Mouse (Mus musculus) thymus, adult 2 months (tissue): ENCODE results near the gene Hpd.

ENCODE experiments used
- CTCF ChIP-seq: fragments of 200-500 bp; IDR thresholded peaks from 2 replicates; pipeline ENCODE4 v1.5.1; 2012; ENCODE audit warnings: mild to moderate bottlenecking, control low read depth, low read length, moderate library complexity, borderline replicate concordance; ENCODE audit not compliant: control insufficient read depth, poor library complexity, insufficient read depth; ENCODE audit errors: extremely low read depth
- POLR2A ChIP-seq: fragments of 200-500 bp; IDR thresholded peaks from 2 replicates; pipeline ENCODE4 v1.6.1; 2012; ENCODE audit warnings: mild to moderate bottlenecking, low read length, control low read depth, moderate library complexity; ENCODE audit not compliant: control insufficient read depth, poor library complexity, insufficient read depth; ENCODE audit errors: extremely low read depth

DNA sequence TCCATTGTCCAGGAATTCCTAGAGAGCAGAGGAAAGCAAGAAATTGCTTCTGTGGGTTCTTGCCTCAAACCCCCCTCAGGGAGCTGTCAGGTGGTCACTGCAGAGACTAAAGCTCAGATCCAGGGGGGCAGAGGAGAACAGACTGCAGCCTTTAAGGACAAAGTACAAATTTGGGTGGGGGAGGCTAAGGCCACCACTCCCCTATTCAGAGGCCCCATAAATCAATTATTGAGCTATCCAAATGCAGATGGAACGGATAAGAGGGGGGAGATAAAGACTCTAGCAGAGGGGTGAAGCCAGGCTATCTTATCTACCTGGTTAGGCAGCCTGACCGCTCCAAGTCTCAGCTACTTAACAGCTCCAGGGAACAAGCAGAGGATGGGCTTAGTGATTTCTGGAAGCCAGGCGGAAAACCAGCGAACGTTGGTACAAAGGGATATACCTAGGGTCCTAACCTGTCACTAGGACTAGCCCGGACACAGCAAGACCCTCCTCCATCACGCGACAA lies 47.6 kb downstream of the Hpd start:
- no peak for TF ChIP-seq CTCF
- TF ChIP-seq POLR2A = no peak
